In the genomic region with DNA sequence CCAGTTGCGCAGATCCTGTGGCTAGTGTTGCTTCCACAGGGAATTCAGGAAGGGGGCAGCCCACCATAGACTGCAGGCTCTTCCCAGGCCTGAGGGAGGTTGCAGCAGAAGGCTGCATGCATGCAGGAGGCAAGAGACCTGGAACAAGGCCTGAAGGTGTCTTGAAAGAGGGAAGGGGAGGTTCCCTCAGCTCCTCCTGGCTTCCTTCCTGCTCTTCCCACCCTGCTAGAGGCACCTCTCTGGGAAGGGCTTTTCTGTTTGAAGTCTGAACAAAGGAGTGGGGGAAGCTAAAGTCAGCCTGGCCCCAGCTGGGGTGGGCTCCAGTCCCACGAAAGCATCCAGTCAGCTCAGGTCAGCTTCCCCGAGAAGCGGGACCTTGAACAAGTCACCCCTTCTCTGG, we compare ENCODE assay signal across 14 mouse cellular contexts. TPM values are rescaled to one million over a fixed set of nuclear protein-coding genes. Genes with fewer than 3 reads are reported as not detected.
A peak's percentile ranks its signal among the peaks of the same experiment; 100 is the strongest.
DNase-seq lines count a peak whose midpoint lies in the region; ATAC-seq and TF ChIP-seq lines count a peak whose summit lies in the region.
"Had no signal": no experiment of that assay in that cellular context is flagged by ENCODE, and none has a peak within 500 bp of the region (broad histone marks: within the 10 kb centered on the region; RNA-seq: fewer than 3 reads in every experiment).

No protein-coding gene starts in this region.

- TF ChIP-seq CTCF in gastrocnemius, adult 2 months (IDR thresholded peaks at IDR 0.05): no peak

- intact Hi-C loops in gastrocnemius, adult 2 months (cut with DNase I): no loop called here

- no peak for ATAC-seq in kidney, embryonic 15.5 days (replicated peaks; ENCODE audit: low FRiP score)
- no peak for ATAC-seq in intestine, embryonic 15.5 days
- no peak for ATAC-seq in neural tube, embryonic 14.5 days (ENCODE audit: low read depth)

- no peak for DNase-seq in kidney, postnatal 36 days
- DNase-seq in embryonic facial prominence, embryonic 10.5 days (ENCODE audit: low spot score): no peak
- DNase-seq in ovary, postnatal 14 days (ENCODE audit: low spot score): no peak
- no peak for DNase-seq in kidney, adult 8-10 months
- no peak for DNase-seq in gastrocnemius, adult 2 months
- DNase-seq: adrenal gland, postnatal 36 days; cerebellum, adult 9-10 months; right cerebral cortex, adult 18-20 months; thymus, adult 2 months had no signal

- H3K27ac ChIP-seq in kidney, embryonic 15.5 days: peak overlapping the region; percentile 46; the same call in 1 of the 2 replicates
- H3K27ac ChIP-seq in embryonic facial prominence, embryonic 10.5 days (replicated peaks): peak overlapping the region; percentile 67
- H3K27ac ChIP-seq in intestine, embryonic 15.5 days: peak overlapping the region; percentile 60; the same call in 1 of the 2 replicates
- 0 out of 2 replicates have a peak overlapping the region, but pooled peaks have one; percentile 8 for H3K27ac ChIP-seq in neural tube, embryonic 14.5 days (ENCODE audit: low read depth, low read length)
- no peak overlapping the region for H3K27ac ChIP-seq in gastrocnemius, adult 2 months
- H3K27ac ChIP-seq: kidney, postnatal 0 days had no signal

- no peak overlapping the region for H3K4me3 ChIP-seq in kidney, embryonic 15.5 days (replicated peaks)
- peak overlapping the region; percentile 23; the same call in 1 of the 2 replicates for H3K4me3 ChIP-seq in embryonic facial prominence, embryonic 10.5 days
- no peak overlapping the region for H3K4me3 ChIP-seq in intestine, embryonic 15.5 days (replicated peaks)
- no peak overlapping the region for H3K4me3 ChIP-seq in neural tube, embryonic 14.5 days (ENCODE audit: low read depth, low read length)
- H3K4me3 ChIP-seq in gastrocnemius, adult 2 months: no peak overlapping the region

- peaks cover 6% of the 10 kb centered on the region; the same call in 1 of the 2 replicates for H3K27me3 ChIP-seq in kidney, embryonic 15.5 days
- peaks cover 69% of the 10 kb centered on the region for H3K27me3 ChIP-seq in embryonic facial prominence, embryonic 10.5 days (replicated peaks; ENCODE audit: low read depth, poor library complexity, severe bottlenecking)
- H3K27me3 ChIP-seq in intestine, embryonic 15.5 days (replicated peaks): no peaks in the 10 kb centered on the region
- peaks cover 2% of the 10 kb centered on the region; the same call in 1 of the 2 replicates for H3K27me3 ChIP-seq in neural tube, embryonic 14.5 days (ENCODE audit: control insufficient read depth, insufficient read depth, low read length)

- peaks cover 69% of the 10 kb centered on the region for H3K4me1 ChIP-seq in kidney, embryonic 15.5 days
- H3K4me1 ChIP-seq in embryonic facial prominence, embryonic 10.5 days: peaks cover 55% of the 10 kb centered on the region
- H3K4me1 ChIP-seq in intestine, embryonic 15.5 days (replicated peaks): peaks cover 45% of the 10 kb centered on the region
- peaks cover 10% of the 10 kb centered on the region for H3K4me1 ChIP-seq in neural tube, embryonic 14.5 days (ENCODE audit: control insufficient read depth, insufficient read depth, low read length)

- no peaks in the 10 kb centered on the region for H3K9me3 ChIP-seq in kidney, embryonic 15.5 days (replicated peaks)
- no peaks in the 10 kb centered on the region for H3K9me3 ChIP-seq in embryonic facial prominence, embryonic 10.5 days
- H3K9me3 ChIP-seq in intestine, embryonic 15.5 days: no peaks in the 10 kb centered on the region
- no peaks in the 10 kb centered on the region for H3K9me3 ChIP-seq in neural tube, embryonic 14.5 days (ENCODE audit: control insufficient read depth, low read length)

- 45% methylated on average over 4 of the region's 4 CpGs for WGBS in kidney, embryonic 15.5 days
- 33% methylated on average over 4 of the region's 4 CpGs for WGBS in embryonic facial prominence, embryonic 10.5 days
- 43% methylated on average over 4 of the region's 4 CpGs for WGBS in intestine, embryonic 15.5 days
- 31% methylated on average over 4 of the region's 4 CpGs for WGBS in neural tube, embryonic 14.5 days

- no peak overlapping the region for H3K4me2 ChIP-seq in kidney, embryonic 15.5 days
- no peak overlapping the region for H3K4me2 ChIP-seq in intestine, embryonic 15.5 days (replicated peaks)
- H3K4me2 ChIP-seq in neural tube, embryonic 14.5 days (ENCODE audit: low read depth, low read length): no peak overlapping the region

- no peaks in the 10 kb centered on the region for H3K36me3 ChIP-seq in kidney, embryonic 15.5 days
- H3K36me3 ChIP-seq in embryonic facial prominence, embryonic 10.5 days (replicated peaks): no peaks in the 10 kb centered on the region
- no peaks in the 10 kb centered on the region for H3K36me3 ChIP-seq in intestine, embryonic 15.5 days
- H3K36me3 ChIP-seq in neural tube, embryonic 14.5 days (ENCODE audit: control insufficient read depth, insufficient read depth, low read length): no peaks in the 10 kb centered on the region

- no peak overlapping the region for H3K9ac ChIP-seq in kidney, embryonic 15.5 days
- H3K9ac ChIP-seq in intestine, embryonic 15.5 days: peak overlapping the region; percentile 2; the same call in 1 of the 2 replicates
- H3K9ac ChIP-seq in neural tube, embryonic 14.5 days (replicated peaks; ENCODE audit: low read depth, low read length): no peak overlapping the region

RNA-seq across cellular contexts. Expression of gene C77080, which starts 18.9 kb away (rescaled TPM):
- polyA plus RNA-seq in kidney, embryonic 15.5 days (2015; fragmentation: Nextera tagmentation; extraction: Ambion mirVana): 8.3 and 9.1 TPM in 2 replicates
- 3.3 and 3.5 TPM in 2 replicates for polyA plus RNA-seq in embryonic facial prominence, embryonic 10.5 days (2016; fragmentation: Nextera tagmentation; extraction: Ambion mirVana)
- polyA plus RNA-seq in intestine, embryonic 15.5 days (2015; fragmentation: Nextera tagmentation; extraction: Ambion mirVana): 9.7 and 10.3 TPM in 2 replicates
- polyA plus RNA-seq in neural tube, embryonic 14.5 days (2014; fragmentation: Nextera tagmentation; extraction: Ambion mirVana): 4.5 and 6.2 TPM in 2 replicates
- total RNA-seq in gastrocnemius, adult 2 months (2021): 1 to 10 TPM; 2.0 to 2.1 TPM

RNA-seq across cellular contexts. Expression of gene Sync, which starts 45.1 kb away (rescaled TPM):
- polyA plus RNA-seq in kidney, embryonic 15.5 days (2015; fragmentation: Nextera tagmentation; extraction: Ambion mirVana): 1.1 and 1.6 TPM in 2 replicates
- 0.48 and 0.71 TPM in 2 replicates for polyA plus RNA-seq in embryonic facial prominence, embryonic 10.5 days (2016; fragmentation: Nextera tagmentation; extraction: Ambion mirVana)
- polyA plus RNA-seq in intestine, embryonic 15.5 days (2015; fragmentation: Nextera tagmentation; extraction: Ambion mirVana): 1.2 TPM in 2 replicates
- polyA plus RNA-seq in neural tube, embryonic 14.5 days (2014; fragmentation: Nextera tagmentation; extraction: Ambion mirVana): 1.6 and 3.5 TPM in 2 replicates
- total RNA-seq in gastrocnemius, adult 2 months (2021): 10 to 100 TPM; 39.9 to 46.5 TPM
- total RNA-seq: CH12.LX had no signal

RNA-seq across cellular contexts. Expression of gene Yars, which starts 52.8 kb away (rescaled TPM):
- polyA plus RNA-seq in kidney, embryonic 15.5 days (2015; fragmentation: Nextera tagmentation; extraction: Ambion mirVana): 81.3 and 87.4 TPM in 2 replicates
- polyA plus RNA-seq in embryonic facial prominence, embryonic 10.5 days (2016; fragmentation: Nextera tagmentation; extraction: Ambion mirVana): 96.0 and 105 TPM in 2 replicates
- 94.2 and 97.2 TPM in 2 replicates for polyA plus RNA-seq in intestine, embryonic 15.5 days (2015; fragmentation: Nextera tagmentation; extraction: Ambion mirVana)
- polyA plus RNA-seq in neural tube, embryonic 14.5 days (2014; fragmentation: Nextera tagmentation; extraction: Ambion mirVana): 130 and 134 TPM in 2 replicates
- total RNA-seq in gastrocnemius, adult 2 months (2021): 10 to 100 TPM; 39.8 to 43.0 TPM

RNA-seq across cellular contexts. Expression of gene S100pbp, which starts 52.8 kb away (rescaled TPM):
- 24.3 and 25.9 TPM in 2 replicates for polyA plus RNA-seq in kidney, embryonic 15.5 days (2015; fragmentation: Nextera tagmentation; extraction: Ambion mirVana)
- polyA plus RNA-seq in embryonic facial prominence, embryonic 10.5 days (2016; fragmentation: Nextera tagmentation; extraction: Ambion mirVana): 29.5 and 29.8 TPM in 2 replicates
- 12.5 and 14.5 TPM in 2 replicates for polyA plus RNA-seq in intestine, embryonic 15.5 days (2015; fragmentation: Nextera tagmentation; extraction: Ambion mirVana)
- 18.3 and 19.8 TPM in 2 replicates for polyA plus RNA-seq in neural tube, embryonic 14.5 days (2014; fragmentation: Nextera tagmentation; extraction: Ambion mirVana)
- total RNA-seq in gastrocnemius, adult 2 months (2021): 1 to 10 TPM; 4.7 to 4.9 TPM
